Mouse (Mus musculus): ENCODE measurements around the gene Zfp879.

The Zfp879 gene

DNA sequence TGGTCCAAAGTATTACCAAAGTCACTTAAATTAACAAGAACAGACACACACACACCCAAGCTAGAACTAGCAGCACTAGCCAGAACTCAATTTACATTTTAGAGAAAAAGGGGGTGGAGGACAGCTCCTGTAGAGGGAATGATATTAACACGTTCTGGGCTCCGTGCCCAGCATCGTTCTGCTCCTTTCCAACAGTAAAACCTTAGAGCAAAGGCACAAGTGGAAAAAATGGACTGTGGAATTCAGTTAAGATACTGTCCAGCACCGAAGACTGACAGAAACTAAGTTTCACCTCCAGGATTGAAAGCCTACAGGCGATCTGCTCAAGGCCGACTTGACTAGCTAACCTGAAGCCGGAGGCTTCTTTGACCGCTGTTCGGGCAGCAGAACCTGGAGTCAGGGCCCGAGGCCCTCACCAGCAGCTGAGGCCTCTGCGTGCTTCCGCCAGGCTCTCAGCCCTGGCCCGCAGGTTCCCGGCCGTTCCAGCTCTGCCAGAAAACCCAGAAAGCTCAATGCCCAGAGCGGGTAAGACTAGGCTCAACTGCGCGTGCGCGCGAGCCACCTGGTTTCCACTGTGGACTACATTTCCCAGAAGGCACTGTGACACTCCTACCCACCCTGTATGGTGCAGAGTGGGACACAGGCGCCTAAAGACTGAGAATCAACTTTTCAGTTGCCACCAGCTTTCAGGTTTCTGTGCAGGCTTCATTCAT is at the start of gene Zfp879:
Zfp879 (minus strand) TSS at position 530 of the 713 bp plus-strand sequence.
- peak; percentile 91 for DNase-seq (ENCODE audit: low read depth)

GRCm38 (mm10) chr11:50887390-50888128 is 46.2 kb upstream of the Zfp879 start, which contains the start of gene Zfp454:
Zfp454 (minus strand) TSS chr11:50887651.
- no peak for DNase-seq (ENCODE audit: low read depth)

GRCm38 (mm10) chr11:50886933-50887293 is 45.6 kb upstream of the Zfp879 start:
- DNase-seq (ENCODE audit: low read depth) = no peak

DNA sequence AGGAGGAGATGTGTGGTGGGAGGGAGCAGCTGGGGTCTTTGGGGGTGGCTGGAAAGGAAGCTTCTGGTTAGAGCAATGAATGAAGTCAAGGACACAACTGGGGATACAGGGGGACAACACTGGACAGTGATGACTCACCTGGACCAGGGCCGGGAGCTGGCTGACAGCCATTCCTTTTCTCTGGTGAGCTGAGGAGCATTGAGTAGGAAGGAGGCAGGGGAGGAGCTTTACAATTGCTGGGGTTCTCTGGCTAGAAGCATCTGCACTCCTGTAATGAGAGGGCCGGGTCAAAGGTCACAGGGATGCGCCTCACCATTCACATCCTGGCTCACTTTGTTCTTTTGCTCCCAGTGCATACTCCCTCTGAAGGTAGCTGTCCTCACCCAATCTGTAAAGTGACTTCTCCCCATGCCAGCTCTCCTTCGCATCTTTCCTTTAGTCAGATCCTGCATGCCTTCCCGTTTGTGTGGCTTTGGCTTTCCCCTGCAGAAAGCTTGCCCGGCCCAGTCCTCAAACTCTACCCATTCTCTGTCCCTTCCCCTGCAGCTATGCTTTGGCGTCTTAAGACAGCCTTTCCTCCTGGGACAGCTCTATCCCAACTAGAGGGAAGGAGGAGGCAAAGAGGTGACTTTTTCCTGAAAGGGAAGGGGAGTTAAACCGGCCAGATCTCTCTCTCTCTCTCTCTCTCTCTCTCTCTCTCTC is 45.0 kb upstream of the Zfp879 start:
- DNase-seq (ENCODE audit: low read depth) = no peak

- peak; percentile 44 for DNase-seq (ENCODE audit: low read depth)
Measured at GRCm38 (mm10) chr11:50883756-50884155, 42.4 kb upstream of the Zfp879 start.

DNA sequence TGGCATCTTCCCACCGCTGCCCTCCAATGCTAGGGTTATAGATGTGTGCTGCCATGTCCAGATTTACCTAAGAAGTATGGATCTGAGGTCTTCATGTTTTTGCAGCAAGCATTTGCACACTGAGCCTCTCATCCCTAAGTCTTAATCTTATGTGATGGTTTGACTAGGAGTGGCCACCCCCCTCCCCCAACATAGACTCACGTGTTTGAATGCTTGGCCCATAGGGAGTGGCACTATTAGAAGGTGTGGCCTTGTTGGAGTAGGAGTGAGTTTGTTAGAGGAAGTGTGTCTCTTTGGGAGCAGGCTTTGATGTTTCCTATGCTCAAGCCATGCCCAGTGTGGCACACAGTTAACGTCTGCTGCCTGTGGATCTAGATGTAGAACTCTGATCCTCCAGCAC is 37.3 kb upstream of the Zfp879 start:
- no peak for DNase-seq (ENCODE audit: low read depth)

- peak; percentile 56 for DNase-seq (ENCODE audit: low read depth)
Measured at GRCm38 (mm10) chr11:50850989-50851601, 9.7 kb upstream of the Zfp879 start.

GRCm38 (mm10) chr11:50850177-50850735 is 8.9 kb upstream of the Zfp879 start, which contains the start of gene Grm6:
Grm6 (plus strand) TSS chr11:50850685.
- peak; percentile 59 for DNase-seq (ENCODE audit: low read depth)

DNA sequence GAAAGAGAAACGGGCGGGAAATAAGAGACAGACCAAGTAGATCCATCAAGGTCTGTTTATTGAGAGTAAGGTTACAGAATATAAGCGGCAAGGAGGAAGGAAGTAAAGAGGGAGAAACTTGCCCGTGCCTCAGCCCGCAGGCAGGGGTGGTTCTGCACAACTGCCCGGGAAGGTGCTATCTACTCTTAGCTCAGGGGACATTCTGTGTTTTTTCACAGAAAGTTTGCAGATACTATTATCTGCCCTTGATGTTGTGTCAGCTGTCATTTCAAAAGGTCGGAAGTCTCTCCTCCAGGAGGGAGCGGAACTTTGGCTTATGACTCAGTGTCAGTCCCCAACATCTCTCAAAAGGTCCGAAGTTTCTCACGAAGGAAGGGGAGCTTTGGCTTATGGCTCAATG is 8.0 kb upstream of the Zfp879 start:
- DNase-seq (ENCODE audit: low read depth) = peak; percentile 31

DNA sequence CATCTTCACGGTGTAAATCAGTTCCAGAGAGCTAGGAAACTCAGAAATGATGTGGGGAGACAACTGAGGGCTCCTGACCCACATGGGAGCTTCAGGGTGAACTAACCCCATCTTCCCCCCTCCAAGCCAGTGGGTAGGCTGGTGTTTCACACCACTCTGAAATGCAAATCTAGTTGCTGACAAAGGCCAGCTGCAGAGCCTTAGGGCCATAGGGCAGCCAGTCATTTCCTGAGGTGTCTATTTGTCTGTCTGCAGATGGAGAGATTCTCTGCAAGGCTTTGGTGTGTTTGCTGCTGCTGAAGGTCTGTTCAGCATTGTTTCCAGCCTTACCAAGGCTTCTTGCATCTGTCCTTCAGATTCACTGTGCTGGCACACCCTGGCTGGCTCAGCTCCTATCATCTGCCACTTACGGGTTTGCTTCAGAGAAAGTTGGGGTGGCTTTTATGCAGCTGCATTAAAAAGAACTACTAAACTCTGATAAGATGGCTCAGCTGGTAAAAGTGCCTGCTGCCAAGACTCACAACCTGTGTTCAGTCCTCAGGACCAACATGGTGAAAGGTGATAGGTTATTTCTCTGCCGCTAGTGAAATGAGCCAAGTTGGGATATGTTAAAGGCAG is 7.3 kb upstream of the Zfp879 start:
- no peak for DNase-seq (ENCODE audit: low read depth)

GRCm38 (mm10) chr11:50847047-50847446 is 5.7 kb upstream of the Zfp879 start:
- DNase-seq (ENCODE audit: low read depth) = peak; percentile 31

DNA sequence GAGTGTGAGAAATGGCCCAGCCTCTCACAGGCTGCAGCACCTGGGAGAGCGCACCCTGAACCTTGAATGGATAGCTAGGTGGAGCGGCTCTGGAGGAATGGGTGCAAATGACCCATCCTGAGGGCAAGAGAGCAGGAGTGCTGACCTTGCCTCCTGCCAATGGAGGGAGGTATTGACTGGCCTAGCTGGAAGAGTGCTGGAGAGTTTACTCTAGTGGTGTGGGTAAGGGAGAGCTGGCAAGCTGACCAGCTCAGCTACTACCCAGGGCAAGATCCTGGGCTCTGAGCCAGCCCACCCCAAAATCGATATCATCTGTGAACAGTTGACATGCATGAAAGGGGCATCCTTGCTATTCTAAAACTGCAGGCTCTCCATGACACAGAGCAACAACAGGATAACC is 4.6 kb upstream of the Zfp879 start:
- DNase-seq (ENCODE audit: low read depth) = no peak

DNA sequence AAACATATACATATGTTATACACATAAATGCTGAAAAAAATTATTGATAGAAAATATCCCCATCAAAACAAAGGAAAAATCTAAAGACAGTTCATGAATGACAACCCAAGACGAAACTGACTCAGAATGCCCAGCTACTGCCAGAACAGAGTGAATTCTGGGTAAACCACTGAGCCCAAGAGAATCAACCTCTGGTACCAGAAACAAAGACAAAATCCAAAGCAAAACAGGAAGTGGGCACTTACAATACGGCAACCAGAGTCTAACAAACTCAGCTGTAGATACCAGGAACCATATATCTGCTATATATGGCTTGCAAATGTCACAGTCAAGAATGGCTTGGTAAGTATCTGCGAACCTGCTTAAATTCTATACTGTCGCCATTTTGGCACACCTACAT is 5.6 kb downstream of the Zfp879 start:
- peak; percentile 85 for DNase-seq (ENCODE audit: low read depth)

DNA sequence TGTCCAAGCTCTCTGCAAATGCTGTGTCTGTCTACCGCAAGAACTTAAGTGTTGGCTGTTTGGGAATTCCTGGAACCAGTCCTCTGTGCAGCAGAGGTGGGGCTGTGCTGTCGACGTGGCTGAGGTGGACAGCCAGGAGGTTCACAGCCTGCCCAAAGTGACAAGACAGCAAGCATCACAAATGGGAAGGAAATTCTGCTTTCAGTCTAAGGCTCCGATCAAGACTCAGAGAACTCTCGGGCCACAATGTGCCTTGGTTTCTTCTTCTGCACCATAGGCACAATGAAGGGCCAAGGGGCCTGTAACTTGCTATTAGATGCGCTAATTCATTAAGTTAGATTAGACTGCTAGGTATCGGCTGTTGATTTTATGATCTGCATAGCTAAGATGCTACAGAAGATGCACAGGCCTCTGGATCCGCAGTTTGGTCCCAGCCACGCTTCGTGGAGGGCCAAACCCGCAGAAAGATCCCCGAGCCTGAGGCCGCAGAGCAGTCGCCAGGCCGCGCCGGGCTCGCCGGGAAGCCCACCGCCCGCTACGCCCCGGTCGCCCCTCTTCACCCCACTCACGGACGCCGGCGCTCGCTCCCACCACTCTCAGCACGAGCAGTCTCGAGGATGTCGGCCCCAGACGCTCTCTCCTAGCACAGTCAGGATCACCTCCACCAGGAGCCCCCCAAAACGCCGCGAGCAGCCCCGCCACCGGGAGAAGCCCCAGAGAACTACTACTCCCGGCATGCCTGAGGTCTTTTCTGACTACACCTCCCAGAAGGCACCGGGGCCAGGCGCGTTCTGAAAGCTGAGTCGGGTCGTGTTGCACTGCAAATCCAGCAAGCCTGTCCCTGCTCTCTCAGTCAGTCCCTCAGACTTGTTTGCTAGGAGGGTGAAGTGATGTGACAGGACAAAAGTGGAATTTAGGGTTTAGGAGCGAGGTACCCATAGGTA is 14.1 kb downstream of the Zfp879 start, which contains the start of gene Zfp354c:
Zfp354c (minus strand) TSS at position 715 of the 944 bp plus-strand sequence.
- peak; percentile 80 for DNase-seq (ENCODE audit: low read depth)

DNA sequence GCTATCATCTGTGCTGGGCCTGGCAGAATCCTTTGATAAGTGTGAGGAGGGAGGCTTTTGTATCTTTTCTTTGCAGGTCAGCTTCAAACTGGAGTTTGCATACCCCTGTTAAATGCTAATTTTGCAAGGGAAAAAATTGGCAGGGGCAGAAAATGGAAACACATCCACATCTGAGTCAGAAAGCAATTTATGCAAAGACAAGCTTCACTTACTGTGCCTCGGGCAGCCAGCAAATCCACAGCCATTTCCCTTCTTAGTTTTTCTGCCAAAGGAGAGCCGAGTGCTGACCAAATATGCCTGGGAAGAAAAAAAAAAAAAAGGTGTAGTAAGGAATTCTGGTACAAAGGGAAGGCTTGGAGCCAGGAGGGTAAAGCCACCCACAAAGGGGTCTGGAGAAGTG is 15.1 kb downstream of the Zfp879 start:
- no peak for DNase-seq (ENCODE audit: low read depth)

DNA sequence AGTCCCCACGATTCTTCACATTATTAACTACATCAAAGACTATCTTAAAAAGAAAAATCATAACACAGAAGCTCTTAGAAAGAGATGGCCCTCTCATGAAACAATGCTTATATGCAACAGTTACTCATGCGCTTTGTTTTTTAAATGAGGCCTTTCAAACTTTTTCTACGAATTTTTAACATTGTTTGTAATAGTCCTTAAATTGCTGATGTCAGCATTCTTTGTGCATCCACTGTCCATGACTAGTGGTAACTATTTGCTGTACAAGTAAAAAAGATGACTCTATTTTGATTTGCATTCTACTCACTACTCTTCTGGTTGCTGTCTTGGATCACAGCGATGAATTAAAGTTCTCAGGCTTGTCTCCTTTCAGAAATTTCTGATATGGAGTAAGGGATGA is 27.1 kb downstream of the Zfp879 start:
- no peak for DNase-seq (ENCODE audit: low read depth)

DNA sequence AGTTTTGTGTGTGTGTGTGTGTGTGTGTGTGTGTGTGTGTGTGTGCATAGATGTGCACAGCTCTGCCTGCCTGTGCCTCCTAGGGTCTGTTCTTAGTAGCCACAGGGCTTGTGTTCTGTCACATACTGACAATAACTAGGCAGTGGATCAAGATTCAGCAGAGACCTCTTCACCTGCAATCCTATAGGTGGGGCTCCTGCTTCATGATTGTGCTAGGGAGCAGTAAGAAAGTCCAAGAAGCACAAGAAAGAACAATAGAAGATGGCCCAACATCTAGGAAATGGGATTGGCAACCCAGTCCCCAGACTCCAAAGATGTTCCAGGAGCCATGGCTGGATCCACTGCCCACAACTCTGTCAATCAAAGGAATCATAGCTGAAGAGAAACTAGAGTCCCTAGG is 42.5 kb downstream of the Zfp879 start:
- DNase-seq (ENCODE audit: low read depth) = peak; percentile 57

- DNase-seq (ENCODE audit: low read depth) = no peak
Measured at GRCm38 (mm10) chr11:50797674-50798073, 43.7 kb downstream of the Zfp879 start.

Measured in naive thymus-derived CD4-positive, alpha-beta T cell, adult 2 months (primary cell).